Mouse (Mus musculus) neutrophil, adult 65 days (primary cell): Measurements from ENCODE around the gene Gm21760. TPM values are rescaled to one million over a fixed set of nuclear protein-coding genes. Genes with fewer than 3 reads are reported as not detected.

Experiments used
- total RNA-seq: library from RNA; stranded (reverse); gene quantifications from 2 replicates; pipeline ENCODE4 v1.2.4, GENCODE M21; 2023

The Gm21760 gene
- total RNA-seq = not detected in 2 replicates

DNA sequence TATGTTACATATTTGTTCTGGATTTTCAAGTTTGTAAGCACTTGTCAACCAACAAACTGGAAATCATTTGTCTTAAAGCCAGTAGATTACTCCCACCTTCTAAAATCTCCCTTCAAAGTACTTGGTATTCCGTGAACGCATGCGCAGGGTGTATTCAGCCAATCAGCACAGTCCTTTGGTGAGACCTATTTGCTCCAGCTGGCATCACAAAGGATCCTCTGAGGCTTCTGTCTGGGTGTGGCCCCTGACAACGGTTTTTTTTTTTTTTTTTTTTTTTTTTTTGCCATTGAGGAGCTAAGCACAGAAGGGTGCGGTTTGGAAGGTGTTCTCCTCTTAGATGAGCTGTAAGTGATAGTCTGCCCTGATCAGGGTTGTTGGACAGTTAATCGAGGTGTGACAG, at the start of gene Gm21760:
Gene Gm21760, plus strand, starts transcription at position 301 of the 400 bp plus-strand sequence.

